Mouse (Mus musculus): Measurements from ENCODE around the gene Osbpl5. TPM values are rescaled to one million over a fixed set of nuclear protein-coding genes. Genes with fewer than 3 reads are reported as not detected.

Osbpl5 gene
- polyA plus RNA-seq, 1 experiment = 23.1 TPM

- WGBS = 27% methylated on average over 6 of the region's 6 CpGs
- Histone ChIP-seq H3K4me3 (ENCODE audit: low read depth, low read length) (no peak overlapping the region), H3K27ac (ENCODE audit: insufficient read depth, low read depth, low read length) (no peak overlapping the region)
Observed at GRCm38 (mm10) chr7:143768267-143768666, 11.5 kb upstream of the Osbpl5 start.

GRCm38 (mm10) chr7:143766893-143767292, 10.1 kb upstream of the Osbpl5 start, which contains the start of gene Mrgprg:
Gene Mrgprg (minus strand): TSS chr7:143766993.
- TF ChIP-seq POLR2A (IDR thresholded peaks at IDR 0.05; ENCODE audit: low read depth, low read length) (no peak), CTCF (IDR thresholded peaks at IDR 0.05; ENCODE audit: extremely low read depth, insufficient read length, insufficient replicate concordance, low read depth, low read length) (no peak)
- no peaks in the 10 kb centered on the region for H3K27me3 ChIP-seq (ENCODE audit: control insufficient read depth, insufficient read depth, low read length)
- no peak within 1 kb of the TSS for H3K4me3 ChIP-seq (ENCODE audit: low read depth, low read length)
- H3K4me1 ChIP-seq (ENCODE audit: control insufficient read depth, insufficient read depth, insufficient read length, low read length) = peaks cover 11% of the 10 kb centered on the region; the same call in 1 of the 2 replicates
- 58% methylated on average over 6 of the region's 6 CpGs for WGBS
- no peak within 1 kb of the TSS for H3K27ac ChIP-seq (ENCODE audit: insufficient read depth, low read depth, low read length)
- H3K36me3 ChIP-seq (ENCODE audit: control insufficient read depth, insufficient read depth, low read length) = no peaks in the 10 kb centered on the region

More at GRCm38 (mm10) chr7:143768267-143768666, 11.5 kb upstream of the Osbpl5 start:
- Histone ChIP-seq H3K4me1 (ENCODE audit: control insufficient read depth, insufficient read depth, insufficient read length, low read length) (peaks cover 11% of the 10 kb centered on the region; the same call in 1 of the 2 replicates), H3K27me3 (ENCODE audit: control insufficient read depth, insufficient read depth, low read length) (no peaks in the 10 kb centered on the region), H3K36me3 (ENCODE audit: control insufficient read depth, insufficient read depth, low read length) (no peaks in the 10 kb centered on the region)
- no peak for TF ChIP-seq POLR2A (IDR thresholded peaks at IDR 0.05; ENCODE audit: low read depth, low read length)
- TF ChIP-seq CTCF (IDR thresholded peaks at IDR 0.05; ENCODE audit: extremely low read depth, insufficient read length, insufficient replicate concordance, low read depth, low read length) = no peak

DNA sequence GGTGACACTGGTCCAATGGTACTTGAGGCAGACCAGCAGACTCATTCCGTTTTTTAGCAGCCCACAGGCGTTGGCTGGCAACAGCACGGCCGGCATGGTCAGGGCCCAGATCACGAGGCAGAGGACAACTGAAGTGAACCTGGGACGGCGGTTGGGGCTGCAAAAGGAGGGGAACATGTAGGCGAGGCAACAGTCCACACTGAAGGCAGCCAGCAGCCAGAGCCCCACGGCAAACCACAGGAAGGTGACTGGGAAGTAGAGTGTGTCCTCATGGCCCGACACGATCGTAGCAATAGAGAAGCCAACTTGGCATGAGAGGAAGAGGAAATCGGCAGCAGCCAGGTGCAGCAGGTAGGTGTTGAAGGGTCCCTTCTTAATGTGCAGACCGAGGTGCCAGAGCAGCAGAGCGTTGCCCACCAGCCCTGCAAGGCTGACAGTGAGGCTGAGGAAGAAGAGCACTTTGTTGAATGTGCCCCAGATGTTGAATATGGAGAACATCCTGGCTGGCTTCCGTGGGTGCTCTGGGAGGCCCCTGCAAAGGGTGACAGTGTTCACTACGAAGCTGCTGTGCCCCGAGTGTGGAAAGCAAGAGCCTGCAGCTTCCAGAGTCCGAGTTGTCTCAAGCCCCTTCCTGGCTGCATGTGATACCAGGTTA, 8.2 kb upstream of the Osbpl5 start:
- Histone ChIP-seq H3K36me3 (ENCODE audit: control insufficient read depth, insufficient read depth, low read length) (no peaks in the 10 kb centered on the region), H3K4me3 (ENCODE audit: low read depth, low read length) (no peak overlapping the region), H3K4me1 (ENCODE audit: control insufficient read depth, insufficient read depth, insufficient read length, low read length) (peaks cover 11% of the 10 kb centered on the region; the same call in 1 of the 2 replicates), H3K27ac (ENCODE audit: insufficient read depth, low read depth, low read length) (no peak overlapping the region), H3K27me3 (ENCODE audit: control insufficient read depth, insufficient read depth, low read length) (no peaks in the 10 kb centered on the region)
- 63% methylated on average over 19 of the region's 19 CpGs for WGBS
- TF ChIP-seq CTCF (IDR thresholded peaks at IDR 0.05; ENCODE audit: extremely low read depth, insufficient read length, insufficient replicate concordance, low read depth, low read length) (no peak), POLR2A (IDR thresholded peaks at IDR 0.05; ENCODE audit: low read depth, low read length) (no peak)

DNA sequence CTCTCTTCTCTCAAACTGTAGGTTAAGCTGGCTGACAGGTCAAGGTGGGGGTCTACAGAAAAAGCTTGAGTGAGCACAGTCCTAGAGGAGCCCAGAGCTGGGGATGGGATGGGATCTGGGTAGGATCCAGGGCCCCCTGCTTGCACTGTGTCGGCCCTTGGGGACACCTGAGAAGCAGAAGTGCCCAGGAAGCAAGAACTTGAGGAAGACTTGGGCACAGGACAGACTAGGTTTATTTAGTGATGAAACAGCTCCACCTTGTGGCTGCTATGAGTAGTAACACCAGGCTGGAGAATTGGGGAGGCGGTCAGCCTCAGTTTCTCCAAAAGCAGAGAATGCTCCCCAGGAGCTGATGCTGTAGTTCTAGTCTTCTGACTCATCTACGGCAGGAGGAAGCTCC, 7.0 kb upstream of the Osbpl5 start:
- Histone ChIP-seq H3K4me3 (ENCODE audit: low read depth, low read length) (no peak overlapping the region), H3K27ac (ENCODE audit: insufficient read depth, low read depth, low read length) (no peak overlapping the region), H3K36me3 (ENCODE audit: control insufficient read depth, insufficient read depth, low read length) (no peaks in the 10 kb centered on the region), H3K27me3 (ENCODE audit: control insufficient read depth, insufficient read depth, low read length) (no peaks in the 10 kb centered on the region), H3K4me1 (ENCODE audit: control insufficient read depth, insufficient read depth, insufficient read length, low read length) (peaks cover 11% of the 10 kb centered on the region; the same call in 1 of the 2 replicates)
- 16% methylated on average over 3 of the region's 3 CpGs for WGBS
- peak; percentile 81; the same call in 1 of the 2 replicates for TF ChIP-seq CTCF (IDR thresholded peaks at IDR 0.05; ENCODE audit: extremely low read depth, insufficient read length, insufficient replicate concordance, low read depth, low read length)
- no peak for TF ChIP-seq POLR2A (IDR thresholded peaks at IDR 0.05; ENCODE audit: low read depth, low read length)

- Histone ChIP-seq H3K27me3 (ENCODE audit: control insufficient read depth, insufficient read depth, low read length) (no peaks in the 10 kb centered on the region), H3K27ac (ENCODE audit: insufficient read depth, low read depth, low read length) (no peak overlapping the region), H3K4me3 (ENCODE audit: low read depth, low read length) (no peak overlapping the region), H3K4me1 (ENCODE audit: control insufficient read depth, insufficient read depth, insufficient read length, low read length) (peaks cover 8% of the 10 kb centered on the region), H3K36me3 (ENCODE audit: control insufficient read depth, insufficient read depth, low read length) (no peaks in the 10 kb centered on the region)
- 81% methylated on average over 3 of the region's 3 CpGs for WGBS
- TF ChIP-seq CTCF (IDR thresholded peaks at IDR 0.05; ENCODE audit: extremely low read depth, insufficient read length, insufficient replicate concordance, low read depth, low read length) (no peak), POLR2A (IDR thresholded peaks at IDR 0.05; ENCODE audit: low read depth, low read length) (no peak)
Observed at GRCm38 (mm10) chr7:143758956-143759355, 2.2 kb upstream of the Osbpl5 start.

DNA sequence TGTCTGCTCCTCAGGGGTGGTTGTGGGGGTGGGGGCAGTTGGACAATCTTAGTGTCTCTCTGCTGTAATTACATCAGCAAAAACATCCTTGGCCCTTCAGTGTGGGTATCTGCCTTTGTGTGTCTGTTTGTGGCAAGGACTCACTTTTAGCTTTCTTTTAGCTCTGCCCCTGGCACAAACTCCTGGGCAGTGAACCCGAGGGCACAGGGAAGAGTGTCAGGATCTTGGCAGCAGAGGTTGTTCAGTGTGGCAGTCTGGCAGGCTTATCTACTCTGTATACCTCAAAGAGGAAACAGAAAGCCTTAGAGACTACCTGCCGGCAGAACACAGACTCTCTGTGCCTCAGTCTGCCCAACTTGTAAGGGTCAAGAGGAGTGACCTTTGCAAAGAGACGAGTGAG, 911 bp upstream of the Osbpl5 start:
- 30% methylated on average over 3 of the region's 3 CpGs for WGBS
- H3K4me1 ChIP-seq (ENCODE audit: control insufficient read depth, insufficient read depth, insufficient read length, low read length) = peaks cover 8% of the 10 kb centered on the region
- H3K4me3 ChIP-seq (ENCODE audit: low read depth, low read length) = no peak overlapping the region
- no peaks in the 10 kb centered on the region for H3K36me3 ChIP-seq (ENCODE audit: control insufficient read depth, insufficient read depth, low read length)
- no peaks in the 10 kb centered on the region for H3K27me3 ChIP-seq (ENCODE audit: control insufficient read depth, insufficient read depth, low read length)
- H3K27ac ChIP-seq (ENCODE audit: insufficient read depth, low read depth, low read length) = no peak overlapping the region
- TF ChIP-seq CTCF (IDR thresholded peaks at IDR 0.05; ENCODE audit: extremely low read depth, insufficient read length, insufficient replicate concordance, low read depth, low read length) = no peak
- no peak for TF ChIP-seq POLR2A (IDR thresholded peaks at IDR 0.05; ENCODE audit: low read depth, low read length)

GRCm38 (mm10) chr7:143757027-143757390, 224 bp upstream of the Osbpl5 start:
- no peaks in the 10 kb centered on the region for H3K27me3 ChIP-seq (ENCODE audit: control insufficient read depth, insufficient read depth, low read length)
- peak; percentile 38; the same call in 1 of the 2 replicates for TF ChIP-seq POLR2A (IDR thresholded peaks at IDR 0.05; ENCODE audit: low read depth, low read length)
- 0 out of 2 replicates have a peak, but pooled peaks have one; percentile 4 for TF ChIP-seq CTCF (IDR thresholded peaks at IDR 0.05; ENCODE audit: extremely low read depth, insufficient read length, insufficient replicate concordance, low read depth, low read length)
- H3K4me3 ChIP-seq (ENCODE audit: low read depth, low read length) = peak overlapping the region; percentile 68
- no peak overlapping the region for H3K27ac ChIP-seq (ENCODE audit: insufficient read depth, low read depth, low read length)
- H3K4me1 ChIP-seq (ENCODE audit: control insufficient read depth, insufficient read depth, insufficient read length, low read length) = peaks cover 13% of the 10 kb centered on the region
- H3K36me3 ChIP-seq (ENCODE audit: control insufficient read depth, insufficient read depth, low read length) = no peaks in the 10 kb centered on the region
- WGBS = 1% methylated on average over 15 of the region's 15 CpGs

All from small intestine, adult 2 months (tissue).